Mouse (Mus musculus): Measurements from ENCODE around the gene Gm4141.
"Not testable (repeated sequence)": the region's sequence is repeated elsewhere in the genome, so short reads cannot be mapped to it uniquely, and the experiment has no call there.

Gm4141 gene

DNA sequence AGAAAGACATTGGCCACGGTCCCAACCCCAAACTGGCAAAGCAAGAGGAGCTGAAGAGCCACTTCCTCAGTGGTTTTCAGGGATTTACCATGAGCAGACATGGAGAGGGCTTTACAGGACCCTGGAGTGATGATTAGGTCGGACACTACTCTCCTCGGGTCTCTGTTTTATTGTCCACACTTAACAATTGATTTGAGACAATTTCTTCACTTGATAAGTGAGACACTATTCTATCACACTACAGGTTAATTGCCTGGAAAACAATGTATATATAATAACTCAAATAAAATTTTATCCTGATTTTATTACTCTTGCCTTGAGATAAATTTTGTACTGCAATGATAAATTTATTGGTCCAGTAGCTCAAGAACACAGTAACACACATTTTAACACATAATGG, at the start of gene Gm4141:
Gm4141 (minus strand) TSS at position 101 of the 400 bp plus-strand sequence.
- in situ Hi-C loops (cut with MboI, MseI), result not testable (repeated sequence)

GRCm38 (mm10) chr7:20598921-20599320, 22.9 kb upstream of the Gm4141 start, which contains the start of gene Gm4513:
Gene Gm4513, minus strand, starts transcription at chr7:20599021.
- in situ Hi-C loops (cut with MboI, MseI), result not testable (repeated sequence)

DNA sequence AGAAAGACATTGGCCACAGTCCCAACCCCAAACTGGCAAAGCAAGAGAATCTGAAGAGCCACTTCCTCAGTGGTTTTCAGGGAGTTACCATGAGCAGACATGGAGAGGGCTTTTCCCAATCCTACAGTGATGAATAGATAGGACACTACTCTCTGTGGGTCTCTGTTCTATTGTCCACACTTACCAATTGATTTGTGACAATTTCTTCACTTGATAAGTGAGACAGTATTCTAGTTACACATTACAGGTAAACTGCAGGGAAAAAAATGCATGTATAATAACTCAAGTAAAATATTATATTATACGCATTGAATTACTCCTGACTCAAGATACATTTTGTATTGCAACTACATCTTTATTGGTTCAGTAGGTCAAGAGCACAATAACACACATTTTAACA, 30.4 kb downstream of the Gm4141 start, which contains the start of gene Gm5726:
Gm5726 (minus strand) TSS at position 101 of the 400 bp plus-strand sequence.
- in situ Hi-C loops (cut with MboI, MseI), result loop anchor here (25.0 kb wide), 1 partner anchor 717 kb away; the partner anchor contains the start of genes Vmn1r124 and Vmn1r125

GRCm38 (mm10) chr7:20533537-20533936, 42.5 kb downstream of the Gm4141 start, which contains the start of gene Vmn1r104:
Gene Vmn1r104, plus strand, starts transcription at chr7:20533837.
- in situ Hi-C loops (cut with MboI, MseI), result loop anchor here (25.0 kb wide), 1 partner anchor 729 kb away; the partner anchor contains the start of genes Vmn1r124 and Vmn1r125

Data from regulatory T cell (primary cell).